Mouse (Mus musculus) limb, embryonic 13.5 days (tissue): ENCODE measurements around the gene Ip6k2. TPM values are rescaled to one million over a fixed set of nuclear protein-coding genes. Genes with fewer than 3 reads are reported as not detected.

Experiments
- ATAC-seq: fragments of 200-750 bp; cut with Nextera tagmentation; 2 replicates; pipeline ENCODE4 v1.8.0; 2017; ENCODE audit warnings: low read depth, moderate number of reproducible peaks, moderate TSS enrichment; ENCODE audit not compliant: low FRiP score
- H3K27ac ChIP-seq: fragments of 300-500 bp; sonication (generic); 2 replicates; pipeline ENCODE4 v1.5.1; 2015; ENCODE audit warnings: inconsistent platforms, mild to moderate bottlenecking, moderate library complexity
- H3K27me3 ChIP-seq: fragments of 300-500 bp; sonication (generic); 2 replicates; pipeline ENCODE4 v1.6.1; 2015; ENCODE audit warnings: mild to moderate bottlenecking, inconsistent platforms
- H3K36me3 ChIP-seq: fragments of 300-500 bp; sonication (generic); 2 replicates; pipeline ENCODE4 v1.6.1; 2015; ENCODE audit warnings: inconsistent platforms, mild to moderate bottlenecking, moderate library complexity
- H3K4me1 ChIP-seq: fragments of 300-500 bp; sonication (generic); 2 replicates; pipeline ENCODE4 v1.6.1; 2015; ENCODE audit warnings: inconsistent platforms
- H3K4me2 ChIP-seq: fragments of 300-500 bp; sonication (generic); replicated peaks from 2 replicates; pipeline ENCODE4 v1.6.1; 2015; ENCODE audit warnings: inconsistent platforms, mild to moderate bottlenecking, moderate library complexity
- H3K4me3 ChIP-seq: fragments of 300-500 bp; sonication (generic); 2 replicates; pipeline ENCODE4 v1.5.1; 2015; ENCODE audit warnings: moderate library complexity, mild to moderate bottlenecking, inconsistent platforms
- H3K9ac ChIP-seq: fragments of 300-500 bp; sonication (generic); 2 replicates; pipeline ENCODE4 v1.6.1; 2015; ENCODE audit warnings: mild to moderate bottlenecking, inconsistent platforms
- H3K9me3 ChIP-seq: fragments of 300-500 bp; sonication (generic); 2 replicates; pipeline ENCODE4 v1.6.1; 2016; ENCODE audit warnings: inconsistent platforms
- WGBS: fragments of 180-500 bp; shearing (Covaris S2); methylation state at CpG from one replicate; pipeline ENCODE4 v1.1.7; 2015; 5-methylcytosine and 5-hydroxymethylcytosine counted together
- polyA plus RNA-seq: library from polyadenylated mRNA; unstranded; fragments of >200 nt; fragmentation: Nextera tagmentation; extraction: Ambion mirVana; gene quantifications from 2 replicates; pipeline ENCODE4 v1.2.1, GENCODE M21; 2015

The Ip6k2 gene
- polyA plus RNA-seq, 1 experiment from 2014 or later: 149 TPM

GRCm38 (mm10) chr9:108825820-108826699 is 42.5 kb downstream of the Ip6k2 start, which contains the start of gene Celsr3:
Gene Celsr3, plus strand, starts transcription at chr9:108826320.
- peak within 1 kb of the TSS; percentile 45 for H3K4me3 ChIP-seq
- WGBS: 2% methylated on average over 66 of the region's 70 CpGs
- H3K9me3 ChIP-seq: no peaks in the 10 kb centered on the region
- no peak within 1 kb of the TSS for H3K27ac ChIP-seq
- H3K4me1 ChIP-seq: peaks cover 12% of the 10 kb centered on the region
- peaks cover 93% of the 10 kb centered on the region for H3K27me3 ChIP-seq
- peak within 1 kb of the TSS; percentile 76 for H3K4me2 ChIP-seq
- ATAC-seq: peak; percentile 68; the same call in 1 of the 2 replicates
- H3K36me3 ChIP-seq: no peaks in the 10 kb centered on the region
- H3K9ac ChIP-seq: no peak within 1 kb of the TSS

GRCm38 (mm10) chr9:108826700-108827340 is 43.2 kb downstream of the Ip6k2 start:
- H3K4me2 ChIP-seq: peak overlapping the region; percentile 76
- peak overlapping the region; percentile 45 for H3K4me3 ChIP-seq
- H3K4me1 ChIP-seq: peaks cover 17% of the 10 kb centered on the region
- H3K27me3 ChIP-seq: peaks cover 98% of the 10 kb centered on the region
- ATAC-seq: peak; percentile 21; the same call in 1 of the 2 replicates
- no peak overlapping the region for H3K9ac ChIP-seq
- no peaks in the 10 kb centered on the region for H3K36me3 ChIP-seq
- no peaks in the 10 kb centered on the region for H3K9me3 ChIP-seq
- H3K27ac ChIP-seq: no peak overlapping the region
- 2% methylated on average over 39 of the region's 39 CpGs for WGBS

GRCm38 (mm10) chr9:108827454-108827853 is 43.9 kb downstream of the Ip6k2 start:
- Histone ChIP-seq H3K36me3 (no peaks in the 10 kb centered on the region), H3K9ac (no peak overlapping the region), H3K4me3 (peak overlapping the region; percentile 45), H3K9me3 (no peaks in the 10 kb centered on the region), H3K27me3 (peaks cover 99% of the 10 kb centered on the region), H3K27ac (no peak overlapping the region), H3K4me1 (peaks cover 20% of the 10 kb centered on the region), H3K4me2 (peak overlapping the region; percentile 76)
- ATAC-seq: no peak
- WGBS: 18% methylated on average over 34 of the region's 34 CpGs

GRCm38 (mm10) chr9:108827906-108828305 is 44.3 kb downstream of the Ip6k2 start:
- peak overlapping the region; percentile 76; the same call in 1 of the 2 replicates for H3K4me2 ChIP-seq
- H3K4me1 ChIP-seq: peaks cover 20% of the 10 kb centered on the region
- H3K27me3 ChIP-seq: peaks cover 99% of the 10 kb centered on the region
- no peak for ATAC-seq
- H3K27ac ChIP-seq: no peak overlapping the region
- H3K9ac ChIP-seq: no peak overlapping the region
- WGBS: 63% methylated on average over 18 of the region's 18 CpGs
- no peaks in the 10 kb centered on the region for H3K9me3 ChIP-seq
- no peak overlapping the region for H3K4me3 ChIP-seq
- H3K36me3 ChIP-seq: no peaks in the 10 kb centered on the region

GRCm38 (mm10) chr9:108831637-108832036 is 48.0 kb downstream of the Ip6k2 start:
- Histone ChIP-seq H3K9ac (peak overlapping the region; percentile 50), H3K4me1 (peaks cover 14% of the 10 kb centered on the region), H3K4me3 (peak overlapping the region; percentile 51), H3K36me3 (no peaks in the 10 kb centered on the region), H3K27ac (no peak overlapping the region), H3K4me2 (peak overlapping the region; percentile 98), H3K27me3 (peaks cover 82% of the 10 kb centered on the region), H3K9me3 (no peaks in the 10 kb centered on the region)
- no peak for ATAC-seq
- WGBS: 7% methylated on average over 23 of the region's 23 CpGs

- no peak overlapping the region for H3K27ac ChIP-seq
- no peaks in the 10 kb centered on the region for H3K9me3 ChIP-seq
- peak overlapping the region; percentile 50; the same call in 1 of the 2 replicates for H3K9ac ChIP-seq
- 3% methylated on average over 46 of the region's 46 CpGs for WGBS
- peak; percentile 97 for ATAC-seq
- peaks cover 73% of the 10 kb centered on the region for H3K27me3 ChIP-seq
- peak overlapping the region; percentile 51 for H3K4me3 ChIP-seq
- H3K4me1 ChIP-seq: peaks cover 9% of the 10 kb centered on the region
- peak overlapping the region; percentile 98 for H3K4me2 ChIP-seq
- no peaks in the 10 kb centered on the region for H3K36me3 ChIP-seq
These were observed 49.0 kb downstream of the Ip6k2 start for GRCm38 (mm10) chr9:108832390-108833108.

- 14% methylated on average over 14 of the region's 14 CpGs for WGBS
These were observed 59.4 kb downstream of the Ip6k2 start for GRCm38 (mm10) chr9:108842989-108843388.

GRCm38 (mm10) chr9:108845390-108845789 is 61.8 kb downstream of the Ip6k2 start:
- Histone ChIP-seq H3K4me2 (no peak overlapping the region), H3K4me1 (no peaks in the 10 kb centered on the region), H3K9me3 (no peaks in the 10 kb centered on the region), H3K36me3 (no peaks in the 10 kb centered on the region), H3K9ac (no peak overlapping the region), H3K4me3 (no peak overlapping the region), H3K27me3 (peaks cover 30% of the 10 kb centered on the region), H3K27ac (no peak overlapping the region)
- ATAC-seq: no peak
- 56% methylated on average over 5 of the region's 5 CpGs for WGBS

More at GRCm38 (mm10) chr9:108842989-108843388, 59.4 kb downstream of the Ip6k2 start:
- H3K27ac ChIP-seq: no peak overlapping the region
- H3K36me3 ChIP-seq: no peaks in the 10 kb centered on the region
- no peaks in the 10 kb centered on the region for H3K4me1 ChIP-seq
- ATAC-seq: no peak
- H3K4me3 ChIP-seq: peak overlapping the region; percentile 14
- peak overlapping the region; percentile 43; the same call in 1 of the 2 replicates for H3K9ac ChIP-seq
- peaks cover 33% of the 10 kb centered on the region for H3K27me3 ChIP-seq
- no peaks in the 10 kb centered on the region for H3K9me3 ChIP-seq
- H3K4me2 ChIP-seq: peak overlapping the region; percentile 49

- Histone ChIP-seq H3K36me3 (no peaks in the 10 kb centered on the region), H3K27ac (no peak overlapping the region), H3K9ac (no peak overlapping the region), H3K9me3 (no peaks in the 10 kb centered on the region), H3K27me3 (peaks cover 20% of the 10 kb centered on the region), H3K4me1 (no peaks in the 10 kb centered on the region), H3K4me2 (no peak overlapping the region), H3K4me3 (no peak overlapping the region)
- 81% methylated on average over 4 of the region's 4 CpGs for WGBS
- ATAC-seq: no peak
These were observed 63.8 kb downstream of the Ip6k2 start for GRCm38 (mm10) chr9:108847374-108847773.

GRCm38 (mm10) chr9:108848419-108848818 is 64.8 kb downstream of the Ip6k2 start:
- Histone ChIP-seq H3K9me3 (no peaks in the 10 kb centered on the region), H3K9ac (no peak overlapping the region), H3K4me1 (peaks cover 5% of the 10 kb centered on the region), H3K27ac (no peak overlapping the region), H3K4me2 (no peak overlapping the region), H3K36me3 (no peaks in the 10 kb centered on the region), H3K27me3 (peaks cover 9% of the 10 kb centered on the region), H3K4me3 (no peak overlapping the region)
- no peak for ATAC-seq
- 73% methylated on average over 17 of the region's 17 CpGs for WGBS

GRCm38 (mm10) chr9:108852976-108853375 is 69.4 kb downstream of the Ip6k2 start, which contains the start of gene Slc26a6:
Gene Slc26a6, plus strand, starts transcription at chr9:108853283.
- ATAC-seq: no peak
- 85% methylated on average over 3 of the region's 3 CpGs for WGBS
- peak within 1 kb of the TSS; percentile 86 for H3K9ac ChIP-seq

More at GRCm38 (mm10) chr9:108852976-108853375, 69.4 kb downstream of the Ip6k2 start, which contains the start of gene Slc26a6:
- Histone ChIP-seq H3K27me3 (no peaks in the 10 kb centered on the region), H3K4me2 (peak within 1 kb of the TSS; percentile 81), H3K27ac (peak within 1 kb of the TSS; percentile 88), H3K36me3 (peaks cover 18% of the 10 kb centered on the region), H3K9me3 (no peaks in the 10 kb centered on the region), H3K4me3 (peak within 1 kb of the TSS; percentile 83), H3K4me1 (peaks cover 18% of the 10 kb centered on the region)
